30 mouse cellular contexts compared by ENCODE assay signal in the genomic region with DNA sequence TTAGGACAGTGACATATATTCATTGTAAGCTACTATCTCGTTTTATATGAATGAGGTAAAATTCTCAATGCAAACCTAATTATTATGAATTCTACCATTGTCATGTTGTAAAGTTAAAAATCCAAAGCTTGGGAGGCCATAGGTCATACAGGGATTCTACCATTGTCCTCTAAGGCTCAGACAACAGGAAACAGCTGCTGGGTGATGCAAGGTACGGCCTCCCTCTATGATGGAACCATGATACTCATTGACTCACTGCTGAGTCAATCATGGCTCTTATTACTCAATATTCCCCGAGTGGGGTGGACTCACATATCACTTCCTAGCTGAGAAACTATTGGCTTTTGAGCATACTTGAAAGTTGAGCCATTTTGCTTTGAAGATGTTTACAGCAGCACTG.
"Had no signal": no experiment of that assay in that cellular context is flagged by ENCODE, and none has a peak within 500 bp of the region (broad histone marks: within the 10 kb centered on the region; RNA-seq: fewer than 3 reads in every experiment).

No protein-coding gene starts in this region.

- H3K4me2 ChIP-seq: limb, embryonic 12.5 days; limb, embryonic 13.5 days; limb, embryonic 15.5 days; liver, embryonic 11.5 days; liver, embryonic 12.5 days; liver, embryonic 13.5 days; liver, embryonic 15.5 days; lung, embryonic 14.5 days; lung, embryonic 15.5 days; midbrain, embryonic 12.5 days; midbrain, embryonic 13.5 days; neural tube, embryonic 12.5 days; neural tube, embryonic 13.5 days had no signal

- H3K9ac ChIP-seq: limb, embryonic 12.5 days; limb, embryonic 13.5 days; limb, embryonic 15.5 days; liver, embryonic 12.5 days; liver, embryonic 13.5 days; liver, embryonic 14.5 days; liver, embryonic 15.5 days; liver, postnatal 0 days; lung, embryonic 14.5 days; lung, embryonic 15.5 days; midbrain, embryonic 12.5 days; midbrain, embryonic 13.5 days; neural tube, embryonic 12.5 days; neural tube, embryonic 13.5 days had no signal

- H3K9me3 ChIP-seq: limb, embryonic 10.5 days; limb, embryonic 13.5 days; limb, embryonic 15.5 days; liver, embryonic 12.5 days; liver, embryonic 13.5 days; liver, embryonic 15.5 days; lung, embryonic 15.5 days; midbrain, embryonic 10.5 days; midbrain, embryonic 12.5 days; neural tube, embryonic 12.5 days; neural tube, embryonic 13.5 days had no signal

- ATAC-seq: liver, embryonic 12.5 days; liver, postnatal 0 days; lung, postnatal 0 days; midbrain, embryonic 13.5 days; midbrain, embryonic 16.5 days had no signal

- H3K4me3 ChIP-seq: limb, embryonic 10.5 days; limb, embryonic 12.5 days; limb, embryonic 13.5 days; limb, embryonic 15.5 days; liver, embryonic 12.5 days; liver, embryonic 13.5 days; liver, embryonic 15.5 days; lung, embryonic 15.5 days; megakaryocyte, embryonic 14.5 days; midbrain, embryonic 10.5 days; midbrain, embryonic 12.5 days; midbrain, embryonic 13.5 days; neural tube, embryonic 12.5 days; neural tube, embryonic 13.5 days had no signal

- H3K36me3 ChIP-seq: limb, embryonic 10.5 days; limb, embryonic 12.5 days; limb, embryonic 13.5 days; limb, embryonic 15.5 days; liver, embryonic 12.5 days; liver, embryonic 13.5 days; liver, embryonic 15.5 days; lung, embryonic 15.5 days; midbrain, embryonic 10.5 days; midbrain, embryonic 12.5 days; midbrain, embryonic 13.5 days; neural tube, embryonic 12.5 days; neural tube, embryonic 13.5 days had no signal

- H3K4me1 ChIP-seq: limb, embryonic 10.5 days; limb, embryonic 12.5 days; limb, embryonic 13.5 days; limb, embryonic 15.5 days; liver, embryonic 12.5 days; liver, embryonic 13.5 days; liver, embryonic 15.5 days; lung, embryonic 15.5 days; megakaryocyte, embryonic 14.5 days; midbrain, embryonic 10.5 days; midbrain, embryonic 12.5 days; midbrain, embryonic 13.5 days; neural tube, embryonic 12.5 days; neural tube, embryonic 13.5 days had no signal

- H3K27me3 ChIP-seq: limb, embryonic 12.5 days; limb, embryonic 13.5 days; limb, embryonic 15.5 days; liver, embryonic 12.5 days; liver, embryonic 13.5 days; liver, embryonic 15.5 days; lung, embryonic 15.5 days; megakaryocyte, embryonic 14.5 days; midbrain, embryonic 12.5 days; midbrain, embryonic 13.5 days; neural tube, embryonic 12.5 days; neural tube, embryonic 13.5 days had no signal

- DNase-seq: left cerebral cortex, postnatal 4 days; liver; liver, embryonic 13.5 days; liver, postnatal 0 days; lung, adult 18-20 months; lung, adult 2 months; lung, embryonic 14.5 days; lung, postnatal 10 days; lung, postnatal 14 days; lung, postnatal 36 days; lung, postnatal 4 days; midbrain, embryonic 14.5 days had no signal

- H3K27ac ChIP-seq: limb, embryonic 10.5 days; limb, embryonic 12.5 days; limb, embryonic 13.5 days; limb, embryonic 15.5 days; liver, embryonic 12.5 days; liver, embryonic 13.5 days; liver, embryonic 14.5 days; liver, embryonic 15.5 days; lung, embryonic 15.5 days; macrophage; midbrain, embryonic 10.5 days; midbrain, embryonic 12.5 days; midbrain, embryonic 13.5 days; neural tube, embryonic 12.5 days; neural tube, embryonic 13.5 days had no signal
